Mouse (Mus musculus): ENCODE results near the gene Tmem136. TPM values are rescaled to one million over a fixed set of nuclear protein-coding genes. Genes with fewer than 3 reads are reported as not detected.
"Not testable (repeated sequence)": the region's sequence is repeated elsewhere in the genome, so short reads cannot be mapped to it uniquely, and the experiment has no call there.

The Tmem136 gene
- polyA plus RNA-seq, 1 experiment from 2014 or later = 9.3 TPM

- Histone ChIP-seq H3K27me3 (ENCODE audit: insufficient read depth, low read length) (no peaks in the 10 kb centered on the region), H3K4me3 (replicated peaks; ENCODE audit: low read depth, low read length) (no peak overlapping the region), H3K27ac (0 out of 2 replicates have a peak overlapping the region, but pooled peaks have one; percentile 13), H3K9ac (ENCODE audit: low read depth, low read length) (no peak overlapping the region), H3K9me3 (replicated peaks; ENCODE audit: low read length) (no peaks in the 10 kb centered on the region), H3K36me3 (ENCODE audit: insufficient read depth, low read length) (no peaks in the 10 kb centered on the region), H3K4me2 (ENCODE audit: low read length) (no peak overlapping the region), H3K4me1 (replicated peaks; ENCODE audit: insufficient read depth, low read length) (no peaks in the 10 kb centered on the region)
- WGBS = 62% methylated on average over 10 of the region's 10 CpGs
- ATAC-seq (replicated peaks; ENCODE audit: low FRiP score, low read depth) (no peak), DNase-seq (ENCODE audit: low spot score) (peak; percentile 43)
- TF ChIP-seq CTCF (IDR thresholded peaks at IDR 0.05; ENCODE audit: low read depth) = no peak
Measured at GRCm38 (mm10) chr9:43127101-43127787, 10.9 kb upstream of the Tmem136 start.

- Histone ChIP-seq H3K4me1 (replicated peaks; ENCODE audit: insufficient read depth, low read length) (no peaks in the 10 kb centered on the region), H3K4me2 (ENCODE audit: low read length) (no peak overlapping the region), H3K27me3 (ENCODE audit: insufficient read depth, low read length) (no peaks in the 10 kb centered on the region), H3K36me3 (ENCODE audit: insufficient read depth, low read length) (no peaks in the 10 kb centered on the region), H3K27ac (no peak overlapping the region), H3K4me3 (replicated peaks; ENCODE audit: low read depth, low read length) (no peak overlapping the region), H3K9ac (ENCODE audit: low read depth, low read length) (no peak overlapping the region), H3K9me3 (replicated peaks; ENCODE audit: low read length) (no peaks in the 10 kb centered on the region)
- DNase-seq (ENCODE audit: low spot score) (no peak), ATAC-seq (replicated peaks; ENCODE audit: low FRiP score, low read depth) (no peak)
- 43% methylated on average over 1 of the region's 1 CpGs for WGBS
- TF ChIP-seq CTCF (IDR thresholded peaks at IDR 0.05; ENCODE audit: low read depth) = peak; percentile 45
Measured at GRCm38 (mm10) chr9:43122379-43122778, 6.0 kb upstream of the Tmem136 start.

GRCm38 (mm10) chr9:43121948-43122347 is 5.6 kb upstream of the Tmem136 start:
- WGBS = 84% methylated on average over 2 of the region's 2 CpGs
- not testable (repeated sequence) for H3K4me3 ChIP-seq (replicated peaks; ENCODE audit: low read depth, low read length); H3K9me3 ChIP-seq (replicated peaks; ENCODE audit: low read length); ATAC-seq (replicated peaks; ENCODE audit: low FRiP score, low read depth); H3K4me1 ChIP-seq (replicated peaks; ENCODE audit: insufficient read depth, low read length); H3K36me3 ChIP-seq (ENCODE audit: insufficient read depth, low read length); H3K4me2 ChIP-seq (ENCODE audit: low read length); H3K9ac ChIP-seq (ENCODE audit: low read depth, low read length); DNase-seq (ENCODE audit: low spot score); H3K27ac ChIP-seq; H3K27me3 ChIP-seq (ENCODE audit: insufficient read depth, low read length)

- Histone ChIP-seq H3K4me1 (replicated peaks; ENCODE audit: insufficient read depth, low read length) (peaks cover 3% of the 10 kb centered on the region; the same call in 1 of the 2 replicates), H3K4me2 (ENCODE audit: low read length) (peak overlapping the region; percentile 85; the same call in 1 of the 2 replicates), H3K27ac (no peak overlapping the region), H3K4me3 (replicated peaks; ENCODE audit: low read depth, low read length) (no peak overlapping the region), H3K9me3 (replicated peaks; ENCODE audit: low read length) (no peaks in the 10 kb centered on the region), H3K27me3 (ENCODE audit: insufficient read depth, low read length) (no peaks in the 10 kb centered on the region), H3K36me3 (ENCODE audit: insufficient read depth, low read length) (no peaks in the 10 kb centered on the region), H3K9ac (ENCODE audit: low read depth, low read length) (no peak overlapping the region)
- ATAC-seq (replicated peaks; ENCODE audit: low FRiP score, low read depth) (no peak), DNase-seq (ENCODE audit: low spot score) (no peak)
- WGBS = 84% methylated on average over 6 of the region's 6 CpGs
- no peak for TF ChIP-seq CTCF (IDR thresholded peaks at IDR 0.05; ENCODE audit: low read depth)
Measured at GRCm38 (mm10) chr9:43116997-43117336, 597 bp upstream of the Tmem136 start.

- TF ChIP-seq CTCF (IDR thresholded peaks at IDR 0.05; ENCODE audit: low read depth) = no peak
- Histone ChIP-seq H3K4me2 (ENCODE audit: low read length) (peak overlapping the region; percentile 85), H3K36me3 (ENCODE audit: insufficient read depth, low read length) (no peaks in the 10 kb centered on the region), H3K9me3 (replicated peaks; ENCODE audit: low read length) (no peaks in the 10 kb centered on the region), H3K4me1 (replicated peaks; ENCODE audit: insufficient read depth, low read length) (peaks cover 3% of the 10 kb centered on the region; the same call in 1 of the 2 replicates), H3K9ac (ENCODE audit: low read depth, low read length) (peak overlapping the region; percentile 73), H3K27ac (peak overlapping the region; percentile 71), H3K27me3 (ENCODE audit: insufficient read depth, low read length) (no peaks in the 10 kb centered on the region), H3K4me3 (replicated peaks; ENCODE audit: low read depth, low read length) (peak overlapping the region; percentile 66)
- DNase-seq (ENCODE audit: low spot score) = peak; percentile 25
- 22% methylated on average over 12 of the region's 12 CpGs for WGBS
- ATAC-seq (replicated peaks; ENCODE audit: low FRiP score, low read depth) = no peak
Measured at GRCm38 (mm10) chr9:43115431-43116133, 788 bp downstream of the Tmem136 start.

- Histone ChIP-seq H3K4me1 (replicated peaks; ENCODE audit: insufficient read depth, low read length) (peaks cover 3% of the 10 kb centered on the region; the same call in 1 of the 2 replicates), H3K9ac (ENCODE audit: low read depth, low read length) (no peak overlapping the region), H3K36me3 (ENCODE audit: insufficient read depth, low read length) (no peaks in the 10 kb centered on the region), H3K27ac (peak overlapping the region; percentile 25; the same call in 1 of the 2 replicates), H3K4me2 (ENCODE audit: low read length) (peak overlapping the region; percentile 85; the same call in 1 of the 2 replicates), H3K27me3 (ENCODE audit: insufficient read depth, low read length) (no peaks in the 10 kb centered on the region), H3K9me3 (replicated peaks; ENCODE audit: low read length) (no peaks in the 10 kb centered on the region), H3K4me3 (replicated peaks; ENCODE audit: low read depth, low read length) (no peak overlapping the region)
- DNase-seq (ENCODE audit: low spot score) = peak; percentile 61
- no peak for TF ChIP-seq CTCF (IDR thresholded peaks at IDR 0.05; ENCODE audit: low read depth)
- 58% methylated on average over 4 of the region's 4 CpGs for WGBS
- no peak for ATAC-seq (replicated peaks; ENCODE audit: low FRiP score, low read depth)
Measured at GRCm38 (mm10) chr9:43114833-43115232, 1.5 kb downstream of the Tmem136 start.
